Mouse (Mus musculus) G1E (cell line): ENCODE data around the gene Mrpl54.

Source experiments
- CTCF ChIP-seq: IDR thresholded peaks from 2 replicates; pipeline ENCODE4 v1.5.1; 2012; ENCODE audit warnings: low read depth, low read length, inconsistent platforms, mixed read lengths
- GATA1 ChIP-seq: IDR thresholded peaks from 2 replicates; pipeline ENCODE4 v1.6.1; 2012; ENCODE audit warnings: borderline replicate concordance, low read length, inconsistent platforms, mixed read lengths

DNA sequence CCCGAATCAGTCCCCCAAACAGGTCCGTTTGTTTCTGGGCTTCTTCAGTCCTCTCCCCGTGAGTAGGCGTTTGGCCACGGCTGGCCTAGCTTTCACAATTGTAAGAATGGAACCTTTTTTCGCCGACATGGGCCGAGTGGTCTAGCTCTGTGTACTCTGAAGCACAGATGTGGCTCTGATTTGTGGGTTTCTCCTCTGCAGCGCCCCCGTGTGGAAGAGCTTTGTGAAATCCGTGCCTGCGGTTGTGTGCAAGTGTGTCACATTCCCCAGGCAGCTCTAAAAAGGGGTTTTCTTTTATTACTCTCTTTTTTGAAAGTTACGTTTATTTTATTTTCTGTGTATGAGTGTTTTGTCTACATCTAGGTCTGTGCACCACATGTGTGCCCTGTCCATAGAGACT, 25.9 kb downstream of the Mrpl54 start:
- TF ChIP-seq CTCF (peak; percentile 19; the same call in 1 of the 2 replicates), GATA1 (no peak)
